Mouse (Mus musculus) right cerebral cortex, postnatal 10 days (tissue): ENCODE measurements around the gene Xirp1.

ENCODE experiments used
- DNase-seq, 2 experiments: peaks; one replicate each; pipeline ENCODE4 v3.0.0; 2021; ENCODE audit warnings: low spot score in 2 of 2

Xirp1 gene

DNA sequence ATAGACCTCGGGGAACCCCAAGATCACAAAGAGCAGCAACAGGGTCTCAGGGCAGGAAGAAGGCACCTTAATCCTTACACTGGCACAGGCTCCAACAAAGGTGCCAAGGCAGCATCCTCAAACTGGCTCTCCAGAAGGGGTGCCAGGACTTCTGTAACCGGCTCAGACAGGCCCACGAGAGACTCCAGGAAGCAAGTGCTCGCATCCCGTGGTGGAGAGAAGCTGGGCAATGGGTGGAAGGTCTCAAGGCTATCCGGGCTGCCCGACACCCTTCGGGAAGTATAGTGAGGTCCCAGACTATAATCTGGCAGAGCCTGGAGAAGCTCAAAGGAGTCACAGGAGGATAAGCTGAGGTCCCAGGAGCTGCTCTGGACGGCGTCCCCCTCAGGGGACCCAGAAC, 51.2 kb downstream of the Xirp1 start:
- no peak for DNase-seq

GRCm38 (mm10) chr9:119970763-119971656, 52.4 kb downstream of the Xirp1 start:
- peak; percentile 78 to 82 for DNase-seq

GRCm38 (mm10) chr9:119970221-119970620, 53.2 kb downstream of the Xirp1 start:
- DNase-seq = no peak

DNA sequence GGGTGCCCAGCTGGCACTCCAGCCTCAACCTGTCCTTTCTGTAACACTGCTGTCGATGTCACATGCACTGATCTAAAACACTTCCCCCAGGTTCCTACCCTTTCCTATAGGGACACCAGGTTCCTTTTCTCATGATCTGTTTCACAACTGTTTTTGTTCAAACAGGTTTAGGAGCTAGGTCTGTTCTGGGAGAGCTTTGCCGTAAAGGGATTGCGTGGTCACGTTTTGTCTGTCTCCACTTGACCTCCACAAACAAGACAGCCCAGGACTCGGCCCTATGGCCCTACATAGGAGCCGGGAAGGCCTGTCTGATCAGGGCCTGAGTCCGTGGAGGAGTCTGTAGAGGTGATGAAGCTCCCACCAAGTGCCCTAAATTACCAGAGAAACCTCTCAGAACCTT, 53.6 kb downstream of the Xirp1 start:
- DNase-seq = no peak

- DNase-seq = no peak
These were observed 57.0 kb downstream of the Xirp1 start for GRCm38 (mm10) chr9:119966221-119966910.

DNA sequence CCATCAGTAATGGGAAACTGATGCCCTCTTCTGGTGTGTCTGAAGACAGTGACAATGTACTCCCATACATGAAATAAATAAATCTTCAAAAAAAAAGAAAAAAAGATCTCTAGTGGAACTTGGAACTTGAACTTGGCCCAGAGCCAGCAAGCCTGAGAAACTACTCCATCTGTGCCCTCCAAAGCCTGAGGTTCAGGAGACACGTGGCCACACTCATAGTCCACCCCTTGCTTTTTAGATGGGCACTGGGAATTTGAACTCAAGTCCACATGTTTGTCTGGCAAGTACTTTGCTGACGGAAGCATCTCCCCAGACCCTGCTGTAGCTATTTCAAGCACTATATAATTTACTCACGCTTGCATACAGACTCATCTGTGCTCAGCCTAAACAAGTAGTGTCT, 58.2 kb downstream of the Xirp1 start:
- DNase-seq = no peak

GRCm38 (mm10) chr9:119964206-119964605, 59.2 kb downstream of the Xirp1 start:
- DNase-seq = no peak
